Mouse (Mus musculus) ES-E14 (cell line): ENCODE results near the gene Pkhd1. TPM values are rescaled to one million over a fixed set of nuclear protein-coding genes. Genes with fewer than 3 reads are reported as not detected.
A peak's percentile ranks its signal among the peaks of the same experiment; 100 is the strongest.

Source experiments
- DNase-seq: peaks from one replicate; pipeline ENCODE4 v3.0.0-alpha.2; 2013; ENCODE audit warnings: low read depth, low spot score
- H3K27ac ChIP-seq: 2 replicates; pipeline ENCODE4 v1.5.1; 2012; ENCODE audit warnings: low read depth, mild to moderate bottlenecking, low read length, moderate library complexity, mixed read lengths; ENCODE audit not compliant: poor library complexity, insufficient read depth, severe bottlenecking
- H3K36me3 ChIP-seq: 2 replicates; pipeline ENCODE4 v1.6.1; 2012; ENCODE audit warnings: mild to moderate bottlenecking, low read length, moderate library complexity, mixed read lengths; ENCODE audit not compliant: control insufficient read depth, poor library complexity, insufficient read depth, severe bottlenecking
- H3K4me1 ChIP-seq, 2 experiments: fragments of 150-350 bp in 1 of 2; sonication (generic) in 1 of 2; 2 replicates each; pipeline ENCODE4 v1.6.1; 2012; ENCODE audit warnings: low read length in 2 of 2, mild to moderate bottlenecking in 1 of 2, mixed read lengths in 1 of 2; ENCODE audit not compliant: control insufficient read depth in 2 of 2, insufficient read depth in 2 of 2, poor library complexity in 1 of 2
- H3K4me3 ChIP-seq, 2 experiments: fragments of 150-350 bp in 1 of 2; sonication (generic) in 1 of 2; 2 replicates each; pipeline ENCODE4 v1.5.1; 2012; ENCODE audit warnings: low read length in 2 of 2, low read depth in 1 of 2, mild to moderate bottlenecking in 1 of 2, mixed read lengths in 1 of 2; ENCODE audit not compliant: insufficient read depth in 1 of 2, poor library complexity in 1 of 2, severe bottlenecking in 1 of 2
- H3K9ac ChIP-seq: 2 replicates; pipeline ENCODE4 v1.6.1; 2012; ENCODE audit warnings: low read depth, mild to moderate bottlenecking, low read length, mixed read lengths; ENCODE audit not compliant: poor library complexity, insufficient read depth, severe bottlenecking
- H3K9me3 ChIP-seq: fragments of 150-350 bp; sonication (generic); 2 replicates; pipeline ENCODE4 v1.6.1; 2012; ENCODE audit warnings: low read depth, mild to moderate bottlenecking, low read length; ENCODE audit not compliant: control insufficient read depth, insufficient read depth
- CHD2 ChIP-seq: IDR thresholded peaks from 2 replicates; pipeline ENCODE4 v1.6.1; 2014; ENCODE audit warnings: mild to moderate bottlenecking, low read depth, low read length, inconsistent platforms
- HCFC1 ChIP-seq: IDR thresholded peaks from 2 replicates; pipeline ENCODE4 v1.6.1; 2012; ENCODE audit warnings: low read length, inconsistent platforms, borderline replicate concordance; ENCODE audit not compliant: insufficient read depth
- MAFK ChIP-seq: IDR thresholded peaks from 2 replicates; pipeline ENCODE4 v1.6.1; 2014; ENCODE audit warnings: mild to moderate bottlenecking, low read depth, low read length, inconsistent platforms; ENCODE audit not compliant: insufficient read depth
- ZC3H11A ChIP-seq: IDR thresholded peaks from 2 replicates; pipeline ENCODE4 v1.6.1; 2012; ENCODE audit warnings: low read depth, mild to moderate bottlenecking, inconsistent platforms, low read length, borderline replicate concordance
- ZNF384 ChIP-seq: IDR thresholded peaks from 2 replicates; pipeline ENCODE4 v1.6.1; 2012; ENCODE audit warnings: low read depth, low read length, inconsistent platforms
- in situ Hi-C, 2 experiments: fragments of 600-800 bp; cut with MboI; formaldehyde crosslinking; loops; one replicate each; pipeline ENCODE4 v1.15.1; 2025; ENCODE audit warnings: low sequenced_read_pairs in 2 of 2, inconsistent platforms in 1 of 2; ENCODE audit not compliant: unreplicated experiment in 2 of 2
- total RNA-seq: library from RNA; depleted of rRNA; stranded (reverse); fragments of 300-350 nt; gene quantifications from 2 replicates; pipeline ENCODE4 v1.2.3, GENCODE M21; 2012

The Pkhd1 gene
- total RNA-seq, 1 experiment, result 2.0 TPM

GRCm38 (mm10) chr1:20344651-20345050 is 273.2 kb downstream of the Pkhd1 start:
- no peak overlapping the region for H3K4me3 ChIP-seq
- no peak overlapping the region for H3K27ac ChIP-seq
- no peak overlapping the region for H3K9ac ChIP-seq
- no peak for DNase-seq
- H3K9me3 ChIP-seq, result no peaks in the 10 kb centered on the region
- in situ Hi-C loops, result no loop called here
- no peaks in the 10 kb centered on the region for H3K36me3 ChIP-seq
- TF ChIP-seq HCFC1, result no peak
- TF ChIP-seq CHD2, result no peak
- TF ChIP-seq MAFK, result no peak
- no peak for TF ChIP-seq ZNF384
- no peak for TF ChIP-seq ZC3H11A
- H3K4me1 ChIP-seq, result no peaks in the 10 kb centered on the region

- Histone ChIP-seq H3K4me1 (no peaks in the 10 kb centered on the region), H3K4me3 (no peak overlapping the region), H3K9ac (no peak overlapping the region), H3K9me3 (no peaks in the 10 kb centered on the region), H3K27ac (no peak overlapping the region), H3K36me3 (no peaks in the 10 kb centered on the region)
- in situ Hi-C loops, result loop anchor here in 1 of 2 experiments (25.0 kb wide), 1 partner anchor 201 kb away; no protein-coding TSS in a partner anchor
- no peak for TF ChIP-seq ZNF384
- TF ChIP-seq ZC3H11A, result no peak
- no peak for TF ChIP-seq MAFK
- no peak for TF ChIP-seq CHD2
- TF ChIP-seq HCFC1, result no peak
- peak; percentile 48 for DNase-seq
Measured at GRCm38 (mm10) chr1:20311485-20311884, 306.4 kb downstream of the Pkhd1 start.

GRCm38 (mm10) chr1:20310925-20311324 is 306.9 kb downstream of the Pkhd1 start:
- Histone ChIP-seq H3K9ac (no peak overlapping the region), H3K36me3 (no peaks in the 10 kb centered on the region), H3K9me3 (no peaks in the 10 kb centered on the region), H3K27ac (no peak overlapping the region), H3K4me3 (no peak overlapping the region), H3K4me1 (no peaks in the 10 kb centered on the region)
- in situ Hi-C loops, result loop anchor here in 1 of 2 experiments (25.0 kb wide), 1 partner anchor 201 kb away; no protein-coding TSS in a partner anchor
- DNase-seq, result no peak
- TF ChIP-seq ZNF384, result no peak
- no peak for TF ChIP-seq CHD2
- TF ChIP-seq HCFC1, result no peak
- TF ChIP-seq MAFK, result no peak
- no peak for TF ChIP-seq ZC3H11A

GRCm38 (mm10) chr1:20306116-20306515 is 311.7 kb downstream of the Pkhd1 start:
- in situ Hi-C loops, result loop anchor here (10.0 to 25.0 kb wide), 2 partner anchors 206 to 209 kb away; no protein-coding TSS in a partner anchor

More at GRCm38 (mm10) chr1:20306116-20306515, 311.7 kb downstream of the Pkhd1 start:
- Histone ChIP-seq H3K4me1 (no peaks in the 10 kb centered on the region), H3K9me3 (no peaks in the 10 kb centered on the region), H3K36me3 (no peaks in the 10 kb centered on the region), H3K4me3 (no peak overlapping the region), H3K27ac (no peak overlapping the region), H3K9ac (no peak overlapping the region)
- DNase-seq, result no peak
- TF ChIP-seq ZNF384 (no peak), MAFK (no peak), CHD2 (no peak), HCFC1 (no peak), ZC3H11A (no peak)
